Mouse (Mus musculus) midbrain, embryonic 14.5 days (tissue): ENCODE results near the gene Arhgap32. TPM values are rescaled to one million over a fixed set of nuclear protein-coding genes. Genes with fewer than 3 reads are reported as not detected.

ENCODE experiments used
- ATAC-seq: fragments of 200-750 bp; cut with Nextera tagmentation; 2 replicates; pipeline ENCODE4 v1.8.0; 2017; ENCODE audit warnings: moderate number of reproducible peaks, moderate library complexity; ENCODE audit not compliant: low FRiP score, low TSS enrichment
- DNase-seq: peaks from one replicate; pipeline ENCODE4 v3.0.0-alpha.2; 2015
- H3K27ac ChIP-seq: fragments of 300-500 bp; sonication (generic); replicated peaks from 2 replicates; pipeline ENCODE4 v1.5.1; 2014; ENCODE audit warnings: mild to moderate bottlenecking, low read depth, low read length, moderate library complexity
- H3K27me3 ChIP-seq: fragments of 300-500 bp; sonication (generic); 2 replicates; pipeline ENCODE4 v1.6.1; 2014; ENCODE audit warnings: low read length, control low read depth, mixed read lengths; ENCODE audit not compliant: control insufficient read depth, insufficient read depth
- H3K36me3 ChIP-seq: fragments of 300-500 bp; sonication (generic); 2 replicates; pipeline ENCODE4 v1.6.1; 2014; ENCODE audit warnings: low read length, control low read depth; ENCODE audit not compliant: control insufficient read depth, insufficient read depth
- H3K4me1 ChIP-seq: fragments of 300-500 bp; sonication (generic); 2 replicates; pipeline ENCODE4 v1.6.1; 2014; ENCODE audit warnings: mild to moderate bottlenecking, antibody characterized with exemption, low read length, control low read depth; ENCODE audit not compliant: control insufficient read depth, insufficient read depth
- H3K4me2 ChIP-seq: fragments of 300-500 bp; sonication (generic); 2 replicates; pipeline ENCODE4 v1.6.1; 2014; ENCODE audit warnings: mild to moderate bottlenecking, low read length, moderate library complexity
- H3K4me3 ChIP-seq: fragments of 300-500 bp; sonication (generic); replicated peaks from 2 replicates; pipeline ENCODE4 v1.5.1; 2014; ENCODE audit warnings: low read depth, low read length
- H3K9ac ChIP-seq: fragments of 300-500 bp; sonication (generic); replicated peaks from 2 replicates; pipeline ENCODE4 v1.6.1; 2014; ENCODE audit warnings: mild to moderate bottlenecking, low read length, moderate library complexity
- H3K9me3 ChIP-seq: fragments of 300-500 bp; sonication (generic); 2 replicates; pipeline ENCODE4 v1.6.1; 2016; ENCODE audit warnings: low read length, control low read depth, mixed read lengths; ENCODE audit not compliant: control insufficient read depth
- WGBS: fragments of 180-500 bp; shearing (Covaris S2); extraction: QIAGEN DNeasy Blood & Tissue Kit; methylation state at CpG from one replicate; pipeline ENCODE4 v1.1.7; 2014; 5-methylcytosine and 5-hydroxymethylcytosine counted together
- polyA plus RNA-seq: library from polyadenylated mRNA; unstranded; fragments of >200 nt; fragmentation: Nextera tagmentation; extraction: Ambion mirVana; gene quantifications from 2 replicates; pipeline ENCODE4 v1.2.1, GENCODE M21; 2014

Arhgap32 gene
- polyA plus RNA-seq, 1 experiment from 2014 or later: 18.0 TPM

- Histone ChIP-seq H3K4me3 (no peak overlapping the region), H3K36me3 (no peaks in the 10 kb centered on the region), H3K27ac (no peak overlapping the region), H3K27me3 (no peaks in the 10 kb centered on the region), H3K9me3 (no peaks in the 10 kb centered on the region), H3K4me2 (no peak overlapping the region), H3K9ac (no peak overlapping the region), H3K4me1 (no peaks in the 10 kb centered on the region)
- ATAC-seq (no peak), DNase-seq (no peak)
- 51% methylated on average over 7 of the region's 7 CpGs for WGBS
These were observed 88.6 kb downstream of the Arhgap32 start for GRCm38 (mm10) chr9:32204450-32204990.

- no peak overlapping the region for H3K4me3 ChIP-seq
- H3K4me2 ChIP-seq: no peak overlapping the region
- no peaks in the 10 kb centered on the region for H3K4me1 ChIP-seq
- H3K9me3 ChIP-seq: no peaks in the 10 kb centered on the region
- no peak for ATAC-seq
- 93% methylated on average over 8 of the region's 8 CpGs for WGBS
- no peaks in the 10 kb centered on the region for H3K36me3 ChIP-seq
- H3K9ac ChIP-seq: no peak overlapping the region
- H3K27ac ChIP-seq: no peak overlapping the region
- no peaks in the 10 kb centered on the region for H3K27me3 ChIP-seq
- no peak for DNase-seq
These were observed 91.2 kb downstream of the Arhgap32 start for GRCm38 (mm10) chr9:32207133-32207532.

GRCm38 (mm10) chr9:32208071-32208470 is 92.1 kb downstream of the Arhgap32 start:
- Histone ChIP-seq H3K27ac (no peak overlapping the region), H3K9me3 (no peaks in the 10 kb centered on the region), H3K4me2 (no peak overlapping the region), H3K4me3 (no peak overlapping the region), H3K27me3 (no peaks in the 10 kb centered on the region), H3K36me3 (no peaks in the 10 kb centered on the region), H3K9ac (no peak overlapping the region), H3K4me1 (no peaks in the 10 kb centered on the region)
- ATAC-seq: no peak
- WGBS: 89% methylated on average over 5 of the region's 5 CpGs
- DNase-seq: no peak

GRCm38 (mm10) chr9:32216820-32217567 is 101.1 kb downstream of the Arhgap32 start:
- no peaks in the 10 kb centered on the region for H3K9me3 ChIP-seq
- no peak overlapping the region for H3K4me2 ChIP-seq
- no peak overlapping the region for H3K9ac ChIP-seq
- DNase-seq (no peak), ATAC-seq (no peak)
- no peaks in the 10 kb centered on the region for H3K36me3 ChIP-seq
- H3K4me1 ChIP-seq: no peaks in the 10 kb centered on the region
- 75% methylated on average over 5 of the region's 5 CpGs for WGBS
- H3K4me3 ChIP-seq: no peak overlapping the region
- no peak overlapping the region for H3K27ac ChIP-seq
- no peaks in the 10 kb centered on the region for H3K27me3 ChIP-seq

- H3K4me3 ChIP-seq: no peak overlapping the region
- DNase-seq (no peak), ATAC-seq (no peak)
- H3K36me3 ChIP-seq: no peaks in the 10 kb centered on the region
- WGBS: 89% methylated on average over 4 of the region's 4 CpGs
- no peak overlapping the region for H3K4me2 ChIP-seq
- no peak overlapping the region for H3K27ac ChIP-seq
- H3K27me3 ChIP-seq: no peaks in the 10 kb centered on the region
- no peaks in the 10 kb centered on the region for H3K4me1 ChIP-seq
- H3K9me3 ChIP-seq: no peaks in the 10 kb centered on the region
- H3K9ac ChIP-seq: no peak overlapping the region
These were observed 103.5 kb downstream of the Arhgap32 start for GRCm38 (mm10) chr9:32219400-32219799.

GRCm38 (mm10) chr9:32222184-32222583 is 106.2 kb downstream of the Arhgap32 start:
- Histone ChIP-seq H3K9me3 (no peaks in the 10 kb centered on the region), H3K27me3 (no peaks in the 10 kb centered on the region), H3K4me3 (no peak overlapping the region), H3K27ac (no peak overlapping the region), H3K4me1 (no peaks in the 10 kb centered on the region), H3K36me3 (no peaks in the 10 kb centered on the region), H3K4me2 (no peak overlapping the region), H3K9ac (no peak overlapping the region)
- DNase-seq: no peak
- no peak for ATAC-seq
- WGBS: 79% methylated on average over 4 of the region's 4 CpGs

- Histone ChIP-seq H3K36me3 (no peaks in the 10 kb centered on the region), H3K4me1 (no peaks in the 10 kb centered on the region), H3K9me3 (no peaks in the 10 kb centered on the region), H3K4me2 (no peak overlapping the region), H3K27ac (peak overlapping the region; percentile 26; the same call in 1 of the 2 replicates), H3K4me3 (no peak overlapping the region), H3K27me3 (no peaks in the 10 kb centered on the region), H3K9ac (no peak overlapping the region)
- WGBS: 34% methylated on average over 5 of the region's 5 CpGs
- ATAC-seq (no peak), DNase-seq (peak; percentile 29)
These were observed 108.0 kb downstream of the Arhgap32 start for GRCm38 (mm10) chr9:32223739-32224529.

GRCm38 (mm10) chr9:32224937-32225336 is 109.0 kb downstream of the Arhgap32 start:
- H3K4me3 ChIP-seq: no peak overlapping the region
- no peak overlapping the region for H3K27ac ChIP-seq
- DNase-seq (no peak), ATAC-seq (no peak)
- H3K4me1 ChIP-seq: no peaks in the 10 kb centered on the region
- no peaks in the 10 kb centered on the region for H3K27me3 ChIP-seq
- H3K9ac ChIP-seq: no peak overlapping the region
- H3K36me3 ChIP-seq: no peaks in the 10 kb centered on the region
- no peaks in the 10 kb centered on the region for H3K9me3 ChIP-seq
- H3K4me2 ChIP-seq: no peak overlapping the region
- WGBS: 63% methylated on average over 4 of the region's 4 CpGs
